Mouse (Mus musculus): Measurements from ENCODE around the gene Bclaf1.

DNA sequence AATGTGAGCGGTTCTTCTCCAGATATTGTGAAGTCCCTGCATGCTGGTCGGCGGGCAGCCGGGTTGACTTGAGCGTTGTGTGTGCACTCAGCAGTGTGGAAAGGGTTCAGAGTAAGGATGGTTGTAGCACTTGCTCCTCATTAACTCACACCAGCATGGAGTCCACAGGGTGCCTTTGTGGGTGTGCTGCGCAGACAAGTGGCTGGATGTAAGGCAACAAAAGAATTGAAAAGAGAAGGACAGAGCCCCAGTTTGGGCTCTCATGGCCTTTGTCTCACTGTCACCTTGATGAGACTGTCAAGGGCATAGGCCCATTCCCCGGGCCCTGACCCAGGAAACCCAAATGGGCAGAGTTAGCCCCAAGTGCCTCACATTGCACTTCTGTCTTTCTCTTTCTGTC lies 47.8 kb upstream of the Bclaf1 start:
- TF ChIP-seq GATA1 (IDR thresholded peaks at IDR 0.05; ENCODE audit: low read length) (no peak), TAL1 (IDR thresholded peaks at IDR 0.05; ENCODE audit: low read length) (no peak)
